Mouse (Mus musculus) left cerebral cortex, postnatal 25 days (tissue): ENCODE results near the gene Cd69. TPM values are rescaled to one million over a fixed set of nuclear protein-coding genes. Genes with fewer than 3 reads are reported as not detected.

ENCODE experiments used
- DNase-seq, 2 experiments: peaks; one replicate each; pipeline ENCODE4 v3.0.0; 2022; ENCODE audit warnings: low spot score in 2 of 2, mixed read lengths in 1 of 2
- intact Hi-C: fragments of 180-260 bp; cut with DNase I; formaldehyde crosslinking; loops from one replicate; pipeline ENCODE4 v1.15.1; 2025
- total RNA-seq, 2 experiments: library from RNA; stranded (reverse); gene quantifications; 2 replicates each; pipeline ENCODE4 v1.2.3; 2021

Gene Cd69
- total RNA-seq, 2 experiments from 2014 or later: not detected

- intact Hi-C loops: loop anchor here (2.0 to 5.0 kb wide), 2 partner anchors 168 to 400 kb away; no protein-coding TSS in a partner anchor
- peak in 1 of 2 experiments; percentile 32 for DNase-seq
Observed at GRCm38 (mm10) chr6:129254949-129255602, 20.2 kb downstream of the Cd69 start.

- DNase-seq: no peak
- intact Hi-C loops: loop anchor here (2.0 kb wide), 1 partner anchor 400 kb away; no protein-coding TSS in a partner anchor
Observed at GRCm38 (mm10) chr6:129254314-129254713, 20.9 kb downstream of the Cd69 start.

GRCm38 (mm10) chr6:129248243-129248642 lies 27.0 kb downstream of the Cd69 start:
- intact Hi-C loops: no loop called here
- DNase-seq: no peak

GRCm38 (mm10) chr6:129246992-129247391 lies 28.2 kb downstream of the Cd69 start:
- intact Hi-C loops: no loop called here

GRCm38 (mm10) chr6:129245793-129246192 lies 29.4 kb downstream of the Cd69 start:
- intact Hi-C loops: no loop called here
- DNase-seq: no peak

More at GRCm38 (mm10) chr6:129246992-129247391, 28.2 kb downstream of the Cd69 start:
- no peak for DNase-seq

- no peak for DNase-seq
- intact Hi-C loops: no loop called here
Observed at GRCm38 (mm10) chr6:129241907-129242306, 33.3 kb downstream of the Cd69 start.

- intact Hi-C loops: no loop called here
- no peak for DNase-seq
Observed at GRCm38 (mm10) chr6:129241471-129241870, 33.8 kb downstream of the Cd69 start.

GRCm38 (mm10) chr6:129239564-129240248 lies 35.5 kb downstream of the Cd69 start:
- intact Hi-C loops: loop anchor here (5.0 kb wide), 1 partner anchor 147 kb away; no protein-coding TSS in a partner anchor
- no peak for DNase-seq

- no peak for DNase-seq
Observed at GRCm38 (mm10) chr6:129238275-129239038, 36.8 kb downstream of the Cd69 start.

GRCm38 (mm10) chr6:129237350-129238274 lies 37.6 kb downstream of the Cd69 start:
- DNase-seq: peak; percentile 80 to 85
- intact Hi-C loops: loop anchor here (5.0 kb wide), 1 partner anchor 145 kb away; no protein-coding TSS in a partner anchor

More at GRCm38 (mm10) chr6:129238275-129239038, 36.8 kb downstream of the Cd69 start:
- intact Hi-C loops: loop anchor here (5.0 kb wide), 1 partner anchor 146 kb away; no protein-coding TSS in a partner anchor

GRCm38 (mm10) chr6:129236652-129237342 lies 38.4 kb downstream of the Cd69 start:
- intact Hi-C loops: loop anchor here (5.0 kb wide), 1 partner anchor 144 kb away; no protein-coding TSS in a partner anchor
- DNase-seq: no peak

- intact Hi-C loops: loop anchor here (5.0 kb wide), 1 partner anchor 144 kb away; no protein-coding TSS in a partner anchor
- no peak for DNase-seq
Observed at GRCm38 (mm10) chr6:129235855-129236461, 39.3 kb downstream of the Cd69 start.

GRCm38 (mm10) chr6:129234456-129235360 lies 40.5 kb downstream of the Cd69 start:
- intact Hi-C loops: loop anchor here (5.0 kb wide), 1 partner anchor 142 kb away; no protein-coding TSS in a partner anchor
- no peak for DNase-seq

- DNase-seq: no peak
- intact Hi-C loops: no loop called here
Observed at GRCm38 (mm10) chr6:129233955-129234369, 41.3 kb downstream of the Cd69 start.

- intact Hi-C loops: no loop called here
- no peak for DNase-seq
Observed at GRCm38 (mm10) chr6:129233366-129233954, 41.8 kb downstream of the Cd69 start.

- intact Hi-C loops: no loop called here
- DNase-seq: peak in 1 of 2 experiments; percentile 58
Observed at GRCm38 (mm10) chr6:129232842-129233205, 42.4 kb downstream of the Cd69 start.
